ENCODE assay signal across 12 mouse cellular contexts in the genomic region with DNA sequence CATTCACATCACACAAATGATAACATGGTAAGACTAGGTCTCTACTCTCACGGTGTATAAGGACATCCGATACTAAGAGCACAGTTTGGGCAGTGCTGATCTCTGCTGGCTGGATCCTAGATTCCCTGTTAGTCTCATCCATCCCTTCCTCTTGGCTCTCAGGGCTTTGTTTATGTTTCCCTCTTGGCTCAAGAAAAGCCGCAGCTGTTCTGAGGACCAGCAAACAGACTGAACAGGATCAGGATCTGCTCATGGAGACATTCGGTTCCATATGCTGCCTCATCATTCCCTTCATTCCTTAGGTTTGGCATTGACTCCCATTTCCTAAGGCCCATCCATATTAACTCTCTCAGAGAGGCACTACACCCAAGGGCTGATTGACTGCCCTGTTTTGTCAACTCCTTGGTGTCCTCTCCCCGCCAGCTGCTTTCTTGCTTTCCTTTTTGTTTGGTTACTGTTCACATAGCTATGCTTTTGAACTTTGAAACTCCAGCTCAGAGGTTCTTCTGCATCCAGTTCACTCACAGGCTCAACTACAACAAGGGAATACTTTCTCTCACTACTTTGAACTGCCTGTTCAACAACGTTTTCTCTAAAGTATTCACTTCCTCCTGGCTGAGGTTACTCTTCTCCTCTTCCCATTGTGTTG.
DNase-seq lines count a peak whose midpoint lies in the region; ATAC-seq and TF ChIP-seq lines count a peak whose summit lies in the region.
"Had no signal": no experiment of that assay in that cellular context is flagged by ENCODE, and none has a peak within 500 bp of the region (broad histone marks: within the 10 kb centered on the region; RNA-seq: fewer than 3 reads in every experiment).

No protein-coding gene starts in this region.

- ATAC-seq in intestine, embryonic 15.5 days: peak; percentile 66; the same call in 1 of the 2 replicates
- ATAC-seq in kidney, postnatal 0 days (replicated peaks; ENCODE audit: low FRiP score, low read depth): no peak

- no peak overlapping the region for H3K27ac ChIP-seq in heart, embryonic 10.5 days
- no peak overlapping the region for H3K27ac ChIP-seq in intestine, embryonic 15.5 days
- H3K27ac ChIP-seq in kidney, postnatal 0 days: no peak overlapping the region
- H3K27ac ChIP-seq: limb, embryonic 15.5 days had no signal

- H3K27me3 ChIP-seq in heart, embryonic 10.5 days (ENCODE audit: insufficient read depth, poor library complexity, severe bottlenecking): no peaks in the 10 kb centered on the region
- H3K27me3 ChIP-seq in intestine, embryonic 15.5 days (replicated peaks): no peaks in the 10 kb centered on the region
- H3K27me3 ChIP-seq in kidney, postnatal 0 days (ENCODE audit: insufficient read depth, low read length): no peaks in the 10 kb centered on the region
- H3K27me3 ChIP-seq: limb, embryonic 15.5 days had no signal

- WGBS in heart, embryonic 10.5 days: 72% methylated on average over 6 of the region's 6 CpGs
- 47% methylated on average over 6 of the region's 6 CpGs for WGBS in intestine, embryonic 15.5 days
- WGBS in kidney, postnatal 0 days: 55% methylated on average over 6 of the region's 6 CpGs

- no peak overlapping the region for H3K4me2 ChIP-seq in intestine, embryonic 15.5 days (replicated peaks)
- no peak overlapping the region for H3K4me2 ChIP-seq in kidney, postnatal 0 days (ENCODE audit: low read length)
- H3K4me2 ChIP-seq: limb, embryonic 15.5 days had no signal

- H3K9ac ChIP-seq in intestine, embryonic 15.5 days: no peak overlapping the region
- no peak overlapping the region for H3K9ac ChIP-seq in kidney, postnatal 0 days (ENCODE audit: low read depth, low read length)
- H3K9ac ChIP-seq: limb, embryonic 15.5 days had no signal

- H3K4me3 ChIP-seq in heart, embryonic 10.5 days: no peak overlapping the region
- H3K4me3 ChIP-seq in intestine, embryonic 15.5 days (replicated peaks): no peak overlapping the region
- no peak overlapping the region for H3K4me3 ChIP-seq in kidney, postnatal 0 days (replicated peaks; ENCODE audit: low read depth, low read length)
- H3K4me3 ChIP-seq: limb, embryonic 15.5 days had no signal

- H3K9me3 ChIP-seq in heart, embryonic 10.5 days: no peaks in the 10 kb centered on the region
- no peaks in the 10 kb centered on the region for H3K9me3 ChIP-seq in intestine, embryonic 15.5 days
- H3K9me3 ChIP-seq in kidney, postnatal 0 days (replicated peaks; ENCODE audit: low read length): no peaks in the 10 kb centered on the region
- H3K9me3 ChIP-seq: limb, embryonic 15.5 days had no signal

- peak; percentile 14 for DNase-seq in heart, postnatal 4 days
- no peak for DNase-seq in heart, embryonic 10.5 days (ENCODE audit: low spot score)
- peak; percentile 65 for DNase-seq in kidney, postnatal 0 days (ENCODE audit: low spot score)
- DNase-seq in lung, postnatal 36 days: peak; percentile 24
- DNase-seq in retina, postnatal 1 day: no peak
- DNase-seq in layer of hippocampus, adult 18-20 months (ENCODE audit: low spot score in 2 of 2): no peak
- no peak for DNase-seq in retina, embryonic 14.5 days (ENCODE audit: low spot score)
- DNase-seq: B cell, adult 2 months; cerebellum, adult 11-12 months; thymus, adult 2 months had no signal

- H3K36me3 ChIP-seq in heart, embryonic 10.5 days: no peaks in the 10 kb centered on the region
- no peaks in the 10 kb centered on the region for H3K36me3 ChIP-seq in intestine, embryonic 15.5 days
- no peaks in the 10 kb centered on the region for H3K36me3 ChIP-seq in kidney, postnatal 0 days (ENCODE audit: insufficient read depth, low read length)
- H3K36me3 ChIP-seq: limb, embryonic 15.5 days had no signal

- no peaks in the 10 kb centered on the region for H3K4me1 ChIP-seq in heart, embryonic 10.5 days
- H3K4me1 ChIP-seq in intestine, embryonic 15.5 days (replicated peaks): no peaks in the 10 kb centered on the region
- no peaks in the 10 kb centered on the region for H3K4me1 ChIP-seq in kidney, postnatal 0 days (replicated peaks; ENCODE audit: insufficient read depth, low read length)
- H3K4me1 ChIP-seq: limb, embryonic 15.5 days had no signal

- TF ChIP-seq CTCF in kidney, postnatal 0 days (IDR thresholded peaks at IDR 0.05; ENCODE audit: low read depth): no peak

Comparison
In these comparisons a context has a peak if more than half of its experiments do, and no peak if none do; other contexts are left out.
1. DNase-seq: peak in heart, postnatal 4 days (single experiment), kidney, postnatal 0 days (single experiment) and lung, postnatal 36 days (single experiment); none in heart, embryonic 10.5 days (single experiment), retina, postnatal 1 day (single experiment), layer of hippocampus, adult 18-20 months (0 of 2) and retina, embryonic 14.5 days (single experiment).